Mouse (Mus musculus): ENCODE results near the gene Kctd7.

GRCm38 (mm10) chr5:130192356-130192944, 47.8 kb downstream of the Kctd7 start:
- TF ChIP-seq ZNF384 (IDR thresholded peaks at IDR 0.05; ENCODE audit: low read depth, low read length) (no peak), CHD2 (IDR thresholded peaks at IDR 0.05; ENCODE audit: low read depth, low read length) (no peak), HCFC1 (IDR thresholded peaks at IDR 0.05; ENCODE audit: borderline replicate concordance, insufficient read depth, low read length) (no peak)
